Mouse (Mus musculus): ENCODE data around the gene Prkcq.

DNA sequence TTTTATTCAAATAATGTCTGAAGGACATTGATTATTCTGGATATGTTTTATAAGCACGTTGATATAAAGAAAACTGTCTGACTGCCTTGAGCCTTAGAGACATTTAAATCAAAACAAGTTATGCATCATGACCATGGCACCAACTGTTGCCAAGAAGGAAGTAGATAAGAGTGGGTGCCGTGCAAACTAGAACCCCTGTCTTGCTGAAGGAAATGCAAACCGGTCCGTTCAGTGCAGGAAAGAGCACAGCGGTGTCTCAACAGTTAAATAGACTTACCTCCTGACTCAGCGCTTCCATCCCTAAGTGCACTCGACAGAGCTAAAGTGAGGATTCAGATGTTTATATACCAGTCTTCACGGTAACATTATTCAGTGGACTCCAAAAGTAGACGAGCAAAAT lies 36.4 kb downstream of the Prkcq start:
- no peak for TF ChIP-seq CTCF (IDR thresholded peaks at IDR 0.05; ENCODE audit: control insufficient read depth, insufficient read depth, insufficient replicate concordance, low read depth, low read length)
- no peak for TF ChIP-seq POLR2A (IDR thresholded peaks at IDR 0.05; ENCODE audit: control insufficient read depth, low read depth, low read length)
